Mouse (Mus musculus) stomach, adult 2 months (tissue): Measurements from ENCODE around the gene Aspscr1. TPM values are rescaled to one million over a fixed set of nuclear protein-coding genes. Genes with fewer than 3 reads are reported as not detected.

Source experiments
- polyA plus RNA-seq: library from polyadenylated mRNA; depleted of rRNA; stranded (reverse); fragments of >200 nt; gene quantifications from 2 replicates; pipeline ENCODE4 v1.2.3, GENCODE M21; 2012; rRNA removed

The Aspscr1 gene
- 70.2 and 73.5 TPM in 2 replicates for polyA plus RNA-seq

DNA sequence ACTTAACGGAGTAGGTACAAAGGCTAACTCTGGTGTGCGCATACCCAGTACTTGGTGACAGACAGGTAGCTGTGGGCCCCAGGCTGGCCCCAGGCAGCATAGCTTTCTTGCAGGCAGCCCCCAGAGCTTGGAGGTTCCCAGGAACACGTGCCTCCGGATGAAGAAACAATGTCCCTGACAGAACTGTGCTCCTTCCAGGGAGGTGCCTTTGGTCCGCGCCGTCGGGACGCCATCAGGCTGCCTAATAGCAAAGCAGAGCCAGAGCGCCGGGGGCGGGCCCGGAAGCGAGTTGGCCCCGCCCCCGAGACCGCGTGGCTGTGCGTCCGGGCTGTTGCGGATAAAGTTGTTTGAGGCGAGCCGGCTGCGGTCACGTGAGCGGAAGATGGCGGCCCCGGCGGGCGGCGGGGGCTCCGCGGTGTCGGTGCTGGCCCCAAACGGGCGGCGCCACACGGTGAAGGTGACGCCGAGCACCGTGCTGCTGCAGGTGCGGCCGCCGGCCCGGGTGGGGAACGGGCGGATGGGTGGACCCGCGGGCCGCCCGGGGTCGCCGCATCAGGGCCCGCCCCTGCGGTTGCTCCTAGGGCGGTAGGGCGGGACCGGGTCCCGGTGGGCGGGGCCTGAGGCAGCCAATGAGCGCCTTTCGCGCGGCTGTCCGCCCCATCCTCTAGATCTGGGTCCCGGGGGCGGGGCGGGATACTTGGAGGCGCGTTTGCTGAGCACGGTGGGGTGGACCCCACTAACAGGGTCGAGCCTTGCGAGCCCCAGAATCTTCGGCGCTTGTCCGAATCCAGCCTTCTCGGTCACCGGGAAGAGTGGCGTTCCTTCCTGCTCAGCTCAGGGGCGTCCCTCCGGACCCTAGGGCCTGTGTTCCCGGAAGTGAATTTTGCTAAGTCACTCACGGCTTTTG is at the start of gene Aspscr1:
Gene Aspscr1, plus strand, starts transcription at position 287 of the 907 bp plus-strand sequence.

DNA sequence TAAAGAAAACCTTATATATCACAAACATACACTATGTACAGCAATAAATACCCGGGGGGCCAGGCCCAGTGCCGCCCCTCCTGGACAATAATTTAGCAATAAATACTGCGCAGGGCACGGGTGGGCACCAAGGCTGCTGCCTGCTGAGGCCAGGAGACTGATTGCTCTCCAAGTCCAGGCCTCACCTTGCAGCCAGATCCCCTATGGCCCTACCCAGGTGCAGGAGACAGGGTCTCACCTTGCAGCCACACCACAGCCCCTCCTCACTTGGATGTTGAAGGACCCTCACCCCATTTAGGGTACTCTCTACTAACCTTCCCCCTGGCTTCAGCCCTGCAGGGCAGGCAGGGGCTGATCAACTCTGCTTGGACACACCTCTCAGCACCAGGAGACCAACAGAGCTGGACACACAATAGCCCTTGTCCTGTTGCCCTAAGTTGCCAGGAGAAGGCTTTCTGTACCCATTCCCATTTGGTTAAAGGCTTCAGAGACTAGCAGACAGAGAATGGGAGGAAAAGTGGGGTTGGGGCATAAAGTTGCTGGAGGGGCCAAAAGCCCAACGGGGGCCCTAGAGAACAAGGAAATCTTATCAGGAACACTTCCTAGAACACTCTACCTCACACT is 47.5 kb upstream of the Aspscr1 start, which contains the start of gene Sirt7:
Gene Sirt7, minus strand, starts transcription at position 89 of the 624 bp plus-strand sequence.

DNA sequence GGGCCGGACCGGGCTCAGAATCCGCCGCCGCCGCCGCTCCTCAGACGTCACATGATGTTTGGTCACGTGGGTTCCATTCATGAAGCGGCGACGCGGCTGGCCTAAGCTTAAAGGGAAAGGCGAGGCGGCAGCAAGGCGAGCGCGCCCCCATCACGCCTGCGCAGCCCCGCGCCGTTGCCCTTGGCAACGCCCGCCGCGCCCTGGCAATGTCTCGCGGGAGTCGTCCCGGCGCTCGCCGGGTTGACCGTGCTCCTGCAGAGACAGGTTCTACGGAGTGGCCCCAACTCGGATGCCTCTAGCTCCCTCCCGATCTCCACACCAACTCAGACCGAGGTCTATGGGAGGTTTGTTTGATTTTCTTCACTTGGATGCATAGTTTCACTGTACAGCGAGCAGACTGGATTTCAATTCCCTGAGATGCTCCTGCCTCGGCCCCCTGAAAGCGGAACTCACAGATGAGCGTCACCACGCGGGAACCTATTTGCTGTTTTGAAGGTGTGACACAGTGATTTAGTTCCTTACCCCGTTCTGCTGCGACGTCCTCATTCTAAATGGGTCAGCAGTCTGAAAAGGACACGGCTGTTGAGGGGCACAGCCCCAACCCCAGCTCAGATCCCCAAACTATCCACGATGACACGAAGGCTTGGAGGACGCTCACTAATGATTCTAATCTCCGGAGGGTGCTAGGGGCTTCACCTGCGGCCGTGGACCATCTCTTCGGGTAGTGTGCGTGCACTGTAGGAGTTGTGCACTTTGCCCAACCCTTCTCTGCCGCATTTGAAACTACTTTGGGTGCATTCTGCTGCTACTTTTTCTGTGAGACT is 39.0 kb upstream of the Aspscr1 start, which contains the start of gene Mafg:
Gene Mafg, minus strand, starts transcription at position 81 of the 824 bp plus-strand sequence.

DNA sequence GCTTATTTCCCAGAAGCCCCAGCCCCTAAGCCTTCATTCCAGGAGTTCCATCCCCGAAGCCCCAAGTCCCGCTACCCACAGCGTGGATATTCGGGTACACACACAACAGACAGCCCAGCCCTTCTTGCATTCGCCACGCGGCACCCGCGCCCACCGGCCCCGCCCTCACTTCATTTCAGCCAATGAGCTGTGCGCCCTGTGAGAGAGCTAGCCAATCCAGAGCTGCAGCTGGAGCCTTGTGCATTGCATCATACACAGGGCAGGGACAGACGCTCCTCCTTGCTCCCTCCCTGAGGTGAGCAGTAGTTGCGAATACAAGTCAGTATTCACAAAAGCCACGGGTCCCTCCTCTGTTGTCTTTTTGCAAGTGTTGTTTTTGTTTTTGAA is 29.2 kb upstream of the Aspscr1 start, which contains the start of gene Pycr1:
Gene Pycr1, minus strand, starts transcription at position 169 of the 387 bp plus-strand sequence.

DNA sequence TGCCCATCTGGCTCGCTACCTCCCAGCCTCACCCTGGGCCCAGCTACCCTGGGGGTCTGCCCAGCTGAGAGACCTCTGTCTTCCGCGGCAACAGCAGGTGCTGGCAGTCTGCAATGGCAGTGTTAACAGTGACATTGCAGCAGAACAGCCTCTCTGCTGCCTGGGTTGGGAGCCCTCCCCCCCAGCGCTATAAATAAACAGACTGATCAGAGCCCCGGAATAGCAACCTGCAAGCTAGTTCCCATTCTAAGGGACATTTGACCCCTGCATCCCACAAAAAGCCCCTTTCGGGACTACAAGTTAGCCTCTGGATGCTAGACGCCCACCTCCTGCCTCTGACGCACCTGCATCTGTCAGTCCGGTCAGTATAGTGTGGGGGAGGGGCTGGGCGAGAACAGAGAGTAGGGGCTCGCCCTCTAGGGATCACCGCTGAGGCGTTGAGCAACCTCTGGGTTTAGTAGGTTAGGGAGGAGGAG is 24.7 kb upstream of the Aspscr1 start, which contains the start of gene Myadml2:
Gene Myadml2, minus strand, starts transcription at position 158 of the 476 bp plus-strand sequence.

DNA sequence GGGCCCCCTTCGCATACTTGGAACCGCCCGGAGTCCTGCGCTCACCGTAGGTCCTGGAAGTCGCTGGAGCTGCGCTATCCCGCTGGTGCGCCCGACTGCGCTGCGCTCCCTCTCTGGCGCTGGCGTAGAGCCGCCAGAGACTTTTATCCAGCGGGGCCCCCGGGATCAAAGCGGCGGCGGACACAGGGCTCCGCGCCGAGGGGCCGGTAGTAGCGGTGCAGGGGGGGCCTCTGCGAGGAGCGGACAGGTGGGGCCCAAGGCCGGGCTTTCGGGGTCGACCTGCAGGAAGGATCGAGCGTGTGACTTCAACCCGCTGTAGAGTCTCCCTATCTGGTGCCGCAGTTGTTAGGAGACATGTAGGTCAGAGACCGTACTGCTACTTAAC is 11.7 kb upstream of the Aspscr1 start, which contains the start of gene Notum:
Gene Notum, minus strand, starts transcription at position 100 of the 385 bp plus-strand sequence.

DNA sequence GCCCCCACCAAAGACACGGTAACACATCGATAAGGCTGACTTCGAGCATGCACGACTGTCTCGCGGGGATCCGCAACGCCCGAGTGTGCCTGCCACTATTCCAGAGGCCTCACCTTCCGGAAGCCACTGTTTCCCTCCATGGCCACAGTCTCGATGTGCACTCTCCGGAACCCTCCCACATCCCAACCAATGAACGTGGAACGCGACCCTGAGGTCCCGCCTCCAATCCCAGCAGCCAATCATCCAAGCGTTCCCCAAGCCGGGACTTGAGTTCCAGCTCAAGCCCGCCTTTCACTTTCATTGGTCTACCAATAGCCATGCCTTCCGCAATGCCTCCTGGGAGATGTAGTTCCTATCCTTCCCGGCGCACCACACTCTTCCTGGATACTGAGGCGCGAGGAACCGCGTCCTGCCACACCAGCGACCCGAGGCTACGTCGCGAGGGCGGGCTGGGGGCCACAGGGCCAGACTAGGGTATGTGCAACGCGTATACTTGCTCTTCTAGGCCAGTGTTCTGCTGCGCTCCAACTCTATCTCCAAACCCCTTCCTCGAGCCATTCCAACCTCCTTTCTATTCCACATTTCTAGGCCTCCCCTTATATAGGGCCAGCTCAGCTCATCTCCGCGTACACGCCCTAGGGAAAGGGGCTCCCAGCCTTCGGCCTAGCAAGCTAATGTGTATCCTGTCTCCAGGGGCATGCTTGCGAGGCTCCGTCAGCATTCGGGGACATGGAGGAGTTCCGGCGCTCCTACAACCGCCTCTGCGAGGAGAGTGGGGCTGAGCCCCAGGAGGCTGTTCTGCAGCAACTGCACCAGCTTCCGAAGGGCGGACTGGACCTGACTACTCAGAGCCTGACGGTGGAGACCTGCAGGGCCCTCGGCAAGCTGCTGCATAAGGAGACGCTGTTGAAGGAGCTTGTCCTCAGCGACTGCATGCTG is 41.1 kb downstream of the Aspscr1 start, which contains the start of the genes Cenpx and Lrrc45:
Gene Cenpx, minus strand, starts transcription at position 159 of the 939 bp plus-strand sequence.
Gene Lrrc45, plus strand, starts transcription at position 346 of the 939 bp plus-strand sequence.

DNA sequence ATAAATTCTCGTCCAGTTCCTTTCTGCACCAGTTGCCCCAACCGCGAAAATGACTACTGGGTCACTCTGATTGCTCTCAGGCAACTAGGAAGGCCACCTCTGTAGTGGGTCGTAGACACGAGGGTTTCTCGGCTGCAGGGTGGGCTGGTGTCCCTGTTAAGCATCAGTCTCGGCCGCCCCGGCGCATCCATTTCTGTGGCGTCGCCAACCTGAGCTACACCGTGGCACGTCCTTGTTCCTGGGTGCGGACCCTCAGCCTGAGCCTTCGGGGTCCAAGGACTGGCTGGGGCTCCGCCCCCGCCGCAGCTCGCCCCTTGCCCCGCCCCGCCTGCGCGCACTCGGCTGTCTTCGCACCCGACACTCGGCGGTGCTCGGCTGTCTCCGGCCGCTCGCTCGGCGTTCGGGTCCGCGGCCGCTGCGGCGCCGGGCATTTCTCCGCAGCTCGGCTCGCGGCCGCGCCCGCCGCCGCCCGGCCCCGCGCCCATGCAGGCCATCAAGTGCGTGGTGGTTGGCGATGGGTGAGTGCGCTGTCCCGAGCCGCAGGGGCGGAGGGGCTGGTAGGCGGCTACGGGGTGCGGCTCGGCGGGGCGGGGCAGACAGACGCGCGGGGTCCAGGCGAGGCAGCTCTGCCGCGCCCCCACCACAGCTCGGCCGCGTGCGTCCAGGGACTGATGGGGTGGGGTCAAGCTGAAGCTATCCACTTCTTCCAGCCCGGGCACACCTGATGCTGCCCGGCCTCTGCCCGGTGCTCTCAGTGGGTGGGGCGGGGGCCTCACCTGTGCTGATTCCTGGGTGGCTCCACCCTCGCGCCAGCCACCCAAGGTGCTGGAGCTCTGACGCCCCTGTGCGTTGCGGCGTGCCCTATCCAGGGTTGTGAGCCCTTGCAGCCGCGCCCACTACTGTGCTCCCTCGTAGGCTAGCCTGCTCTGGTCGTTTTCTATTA is 48.6 kb downstream of the Aspscr1 start, which contains the start of gene Rac3:
Gene Rac3, plus strand, starts transcription at position 347 of the 943 bp plus-strand sequence.

DNA sequence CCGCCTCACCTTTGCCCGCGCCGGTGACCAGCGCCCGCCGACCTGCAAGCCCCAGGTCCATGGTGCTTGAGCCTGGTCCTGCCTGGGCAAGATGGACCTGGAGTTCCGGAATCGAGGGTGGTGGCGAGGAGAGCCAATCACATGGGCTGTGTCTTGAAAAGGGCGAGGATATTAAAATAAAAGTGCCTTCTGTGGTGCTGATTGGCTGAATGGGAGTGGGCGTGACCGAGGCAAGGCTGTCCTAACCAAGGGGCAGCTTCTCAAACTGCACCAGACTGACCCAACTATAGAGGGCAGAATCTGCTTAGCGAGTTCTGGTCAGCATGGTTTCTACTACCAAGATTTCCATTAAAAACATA is 54.4 kb downstream of the Aspscr1 start, which contains the start of gene Dcxr:
Gene Dcxr, minus strand, starts transcription at position 113 of the 359 bp plus-strand sequence.

DNA sequence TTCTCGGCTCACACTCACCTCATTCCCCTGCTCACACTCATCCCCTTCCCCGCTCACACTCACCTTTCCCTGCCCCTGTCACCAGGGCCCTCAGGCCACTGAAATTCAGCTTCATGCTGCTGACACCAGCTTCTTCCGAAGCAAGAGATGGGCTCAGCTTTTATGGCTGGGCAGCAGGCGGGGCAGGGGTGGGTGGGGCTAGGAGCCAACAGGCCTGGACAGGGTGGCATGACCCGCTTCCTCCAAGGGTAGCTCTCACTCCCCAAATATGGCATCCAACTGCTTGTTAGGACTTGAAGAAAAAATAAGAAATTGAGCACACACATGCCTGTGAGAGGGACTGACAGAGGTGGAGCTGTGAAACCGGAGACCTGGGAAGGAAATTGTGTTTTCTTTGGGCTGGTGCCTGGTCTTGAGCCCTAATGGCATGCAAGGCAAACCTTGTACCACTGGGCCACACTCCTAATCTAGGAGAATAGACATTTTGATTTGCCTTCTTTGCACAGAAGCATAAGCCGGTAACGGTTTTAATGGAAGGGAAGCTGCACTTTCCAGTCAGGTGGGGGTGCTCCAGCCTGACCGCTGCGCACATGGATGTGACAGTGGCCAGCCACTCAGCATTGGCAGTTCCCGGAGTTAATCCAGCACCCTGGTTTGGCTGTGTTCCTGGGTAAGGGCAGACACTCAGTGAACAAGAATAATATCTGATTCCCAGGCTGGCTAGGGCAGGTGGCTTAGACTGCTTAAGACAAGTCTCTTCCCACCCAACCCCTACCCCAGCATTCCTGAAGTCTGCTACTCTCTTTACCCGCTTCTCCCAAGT is 59.3 kb downstream of the Aspscr1 start, which contains the start of gene Cbr2:
Gene Cbr2, minus strand, starts transcription at position 257 of the 823 bp plus-strand sequence.

Other genes with a start within 250 kb of the Aspscr1 start
- 28.8 and 32.2 TPM in 2 replicates for gene Nploc4, start 235.3 kb upstream of the Aspscr1 start, polyA plus RNA-seq
- gene Tspan10, start 230.3 kb upstream of the Aspscr1 start, polyA plus RNA-seq: not detected in 2 replicates
- gene Pde6g, start 219.5 kb upstream of the Aspscr1 start, polyA plus RNA-seq: 0.18 and 0.35 TPM in 2 replicates
- 15.7 and 34.1 TPM in 2 replicates for gene Oxld1, start 214.9 kb upstream of the Aspscr1 start, polyA plus RNA-seq
- gene Ccdc137, start 214.9 kb upstream of the Aspscr1 start, polyA plus RNA-seq: 3.0 and 4.9 TPM in 2 replicates
- 7.5 and 11.8 TPM in 2 replicates for gene Arl16, start 205.4 kb upstream of the Aspscr1 start, polyA plus RNA-seq
- 83.7 and 108 TPM in 2 replicates for gene Mrpl12, start 188.4 kb upstream of the Aspscr1 start, polyA plus RNA-seq
- 158 and 235 TPM in 2 replicates for gene Slc25a10, start 181.1 kb upstream of the Aspscr1 start, polyA plus RNA-seq
- gene Gcgr, start 142.3 kb upstream of the Aspscr1 start, polyA plus RNA-seq: 0.55 and 0.69 TPM in 2 replicates
- gene Mcrip1, start 123.2 kb upstream of the Aspscr1 start, polyA plus RNA-seq: 40.9 and 56.7 TPM in 2 replicates
- 1.6 and 1.8 TPM in 2 replicates for gene Ppp1r27, start 121.8 kb upstream of the Aspscr1 start, polyA plus RNA-seq
- gene P4hb, start 99.7 kb upstream of the Aspscr1 start, polyA plus RNA-seq: 153 and 166 TPM in 2 replicates
- 426 and 509 TPM in 2 replicates for gene Arhgdia, start 91.3 kb upstream of the Aspscr1 start, polyA plus RNA-seq
- 5.8 and 8.6 TPM in 2 replicates for gene Alyref, start 74.6 kb upstream of the Aspscr1 start, polyA plus RNA-seq
- gene Anapc11, start 74.6 kb upstream of the Aspscr1 start, polyA plus RNA-seq: 72.4 and 94.8 TPM in 2 replicates
- 58.0 and 94.3 TPM in 2 replicates for gene Npb, start 64.5 kb upstream of the Aspscr1 start, polyA plus RNA-seq
- gene Pcyt2, start 55.0 kb upstream of the Aspscr1 start, polyA plus RNA-seq: 138 and 161 TPM in 2 replicates
- 51.2 and 54.2 TPM in 2 replicates for gene Sirt7, start 47.7 kb upstream of the Aspscr1 start, polyA plus RNA-seq
- gene Mafg, start 39.4 kb upstream of the Aspscr1 start, polyA plus RNA-seq: 21.0 and 21.3 TPM in 2 replicates
- gene Pycr1, start 29.2 kb upstream of the Aspscr1 start, polyA plus RNA-seq: 29.3 and 57.1 TPM in 2 replicates
- 0.97 and 1.2 TPM in 2 replicates for gene Myadml2, start 24.8 kb upstream of the Aspscr1 start, polyA plus RNA-seq
- 1.1 and 1.4 TPM in 2 replicates for gene Notum, start 11.8 kb upstream of the Aspscr1 start, polyA plus RNA-seq
- 41.1 and 48.0 TPM in 2 replicates for gene Cenpx, start 40.8 kb downstream of the Aspscr1 start, polyA plus RNA-seq
- gene Lrrc45, start 41.0 kb downstream of the Aspscr1 start, polyA plus RNA-seq: 13.7 and 15.6 TPM in 2 replicates
- 7.0 and 10.6 TPM in 2 replicates for gene Rac3, start 48.5 kb downstream of the Aspscr1 start, polyA plus RNA-seq
- 54.6 and 59.7 TPM in 2 replicates for gene Dcxr, start 54.3 kb downstream of the Aspscr1 start, polyA plus RNA-seq
- 69.9 and 82.3 TPM in 2 replicates for gene Cbr2, start 59.1 kb downstream of the Aspscr1 start, polyA plus RNA-seq
- gene Hmga1b, start 89.8 kb downstream of the Aspscr1 start, polyA plus RNA-seq: 0.87 and 18.1 TPM in 2 replicates
- gene Rfng, start 111.2 kb downstream of the Aspscr1 start, polyA plus RNA-seq: 36.8 and 56.8 TPM in 2 replicates
- gene Gps1, start 111.3 kb downstream of the Aspscr1 start, polyA plus RNA-seq: 65.1 and 81.6 TPM in 2 replicates
- gene Dus1l, start 123.4 kb downstream of the Aspscr1 start, polyA plus RNA-seq: 16.7 and 20.0 TPM in 2 replicates
- 320 and 400 TPM in 2 replicates for gene Fasn, start 151.6 kb downstream of the Aspscr1 start, polyA plus RNA-seq